Mouse (Mus musculus): ENCODE measurements around the gene Wnk4. TPM values are rescaled to one million over a fixed set of nuclear protein-coding genes. Genes with fewer than 3 reads are reported as not detected.

Wnk4 gene
- polyA plus RNA-seq, 1 experiment from 2014 or later: 6.2 TPM

DNA sequence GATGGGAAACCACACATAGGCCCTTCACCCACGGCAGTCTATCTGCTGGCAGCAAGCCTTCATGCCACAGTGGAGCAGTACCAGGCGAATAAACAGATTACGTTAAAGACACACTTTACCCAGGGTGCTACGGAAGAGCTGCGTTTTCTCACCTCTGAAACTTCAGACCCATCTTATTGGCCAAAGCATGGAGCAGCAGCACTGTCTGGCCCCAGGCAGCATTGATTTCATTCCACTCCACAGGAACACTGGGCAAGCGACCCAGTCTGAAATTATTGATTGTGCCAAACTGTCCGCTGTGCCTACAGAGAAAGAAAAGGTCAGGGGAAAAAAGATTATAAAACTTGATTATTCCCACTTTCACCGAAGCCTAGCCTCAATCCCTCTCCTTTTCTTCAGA is 30.9 kb downstream of the Wnk4 start:
- Histone ChIP-seq H3K27ac (no peak overlapping the region), H3K27me3 (ENCODE audit: low read depth, poor library complexity, severe bottlenecking) (no peaks in the 10 kb centered on the region), H3K4me3 (no peak overlapping the region), H3K4me1 (no peaks in the 10 kb centered on the region), H3K9me3 (replicated peaks) (no peaks in the 10 kb centered on the region), H3K36me3 (peaks cover 98% of the 10 kb centered on the region)
- DNase-seq (ENCODE audit: low spot score): no peak
- 96% methylated on average over 8 of the region's 8 CpGs for WGBS

DNA sequence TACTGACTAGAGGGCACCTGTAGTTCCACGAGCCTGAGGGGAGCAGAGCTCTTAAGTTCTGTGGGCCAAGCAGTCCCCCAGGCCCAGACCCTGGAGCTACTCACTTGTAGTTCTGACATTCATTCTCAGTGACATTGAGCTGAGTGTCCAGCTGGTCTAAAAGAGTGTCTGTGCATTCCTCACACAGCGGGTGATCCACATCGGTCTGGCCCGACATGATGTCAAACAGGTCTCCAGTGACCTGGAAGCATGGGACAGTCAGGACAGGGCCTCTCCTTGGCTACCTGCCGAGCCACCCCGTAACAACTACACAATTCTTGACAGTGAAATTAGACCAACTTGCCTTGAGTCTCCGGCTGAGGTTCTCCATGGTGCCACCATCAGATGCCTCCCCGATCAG is 34.8 kb downstream of the Wnk4 start:
- Histone ChIP-seq H3K27ac (no peak overlapping the region), H3K27me3 (ENCODE audit: low read depth, poor library complexity, severe bottlenecking) (no peaks in the 10 kb centered on the region), H3K36me3 (peaks cover 94% of the 10 kb centered on the region), H3K9me3 (replicated peaks) (no peaks in the 10 kb centered on the region), H3K4me1 (no peaks in the 10 kb centered on the region), H3K4me3 (no peak overlapping the region)
- 96% methylated on average over 8 of the region's 8 CpGs for WGBS
- DNase-seq (ENCODE audit: low spot score): no peak

DNA sequence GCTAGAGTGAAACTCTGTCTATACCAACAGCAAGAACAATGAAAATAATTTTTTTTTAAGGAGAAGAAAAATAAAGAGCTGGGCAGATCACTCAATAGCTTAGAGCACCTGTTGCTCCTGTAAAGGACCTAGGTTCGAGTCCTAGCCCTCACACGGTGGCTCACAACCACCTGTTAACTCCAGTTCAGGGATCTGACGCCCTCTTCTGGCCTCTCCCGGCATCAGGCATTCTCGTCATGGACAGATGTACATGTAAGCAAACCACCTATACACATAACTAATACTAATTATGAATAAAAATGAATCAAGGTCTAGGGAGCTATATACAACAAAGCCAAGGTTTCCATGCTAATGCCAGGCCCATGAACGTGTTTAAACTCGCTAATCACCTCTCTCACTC is 40.5 kb downstream of the Wnk4 start:
- Histone ChIP-seq H3K9me3 (replicated peaks) (no peaks in the 10 kb centered on the region), H3K4me3 (peak overlapping the region; percentile 83), H3K27ac (no peak overlapping the region), H3K36me3 (peaks cover 39% of the 10 kb centered on the region), H3K4me1 (peaks cover 17% of the 10 kb centered on the region), H3K27me3 (ENCODE audit: low read depth, poor library complexity, severe bottlenecking) (no peaks in the 10 kb centered on the region)
- 68% methylated on average over 7 of the region's 7 CpGs for WGBS
- no peak for DNase-seq (ENCODE audit: low spot score)

DNA sequence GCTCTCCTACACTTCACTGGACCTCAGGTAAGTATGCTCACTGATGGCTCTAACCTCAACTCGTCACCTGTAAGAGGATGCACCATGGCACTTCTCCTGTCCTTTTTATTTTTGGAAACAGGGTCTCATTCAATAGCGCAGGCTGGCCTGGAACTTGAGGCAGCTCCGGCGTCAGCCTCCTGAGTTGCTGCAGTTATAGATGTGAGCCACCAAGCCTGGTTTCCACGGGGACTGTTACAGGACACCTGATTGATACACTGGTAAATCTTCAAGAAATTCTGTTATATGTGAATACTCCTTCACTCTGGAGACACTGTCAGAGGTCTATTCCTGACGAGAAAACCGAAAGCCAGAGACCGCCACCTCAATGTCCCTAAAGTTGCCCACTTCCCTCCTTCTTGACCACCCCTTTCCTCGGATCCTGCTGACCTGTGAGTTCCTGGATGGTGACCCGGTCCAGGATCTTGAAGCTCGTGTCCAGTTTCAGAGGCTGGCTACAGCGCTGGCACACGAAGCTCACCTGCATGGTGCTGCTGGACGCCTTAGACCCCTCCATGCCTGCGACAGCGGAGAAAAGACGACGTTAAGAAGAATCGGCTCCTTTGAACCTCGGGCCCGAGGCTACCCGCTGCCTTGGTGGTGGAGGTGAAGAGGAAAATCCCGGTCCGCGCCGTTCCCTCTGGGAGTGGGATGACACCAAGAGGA is 41.1 kb downstream of the Wnk4 start:
- DNase-seq (ENCODE audit: low spot score): no peak
- 13% methylated on average over 26 of the region's 26 CpGs for WGBS

DNA sequence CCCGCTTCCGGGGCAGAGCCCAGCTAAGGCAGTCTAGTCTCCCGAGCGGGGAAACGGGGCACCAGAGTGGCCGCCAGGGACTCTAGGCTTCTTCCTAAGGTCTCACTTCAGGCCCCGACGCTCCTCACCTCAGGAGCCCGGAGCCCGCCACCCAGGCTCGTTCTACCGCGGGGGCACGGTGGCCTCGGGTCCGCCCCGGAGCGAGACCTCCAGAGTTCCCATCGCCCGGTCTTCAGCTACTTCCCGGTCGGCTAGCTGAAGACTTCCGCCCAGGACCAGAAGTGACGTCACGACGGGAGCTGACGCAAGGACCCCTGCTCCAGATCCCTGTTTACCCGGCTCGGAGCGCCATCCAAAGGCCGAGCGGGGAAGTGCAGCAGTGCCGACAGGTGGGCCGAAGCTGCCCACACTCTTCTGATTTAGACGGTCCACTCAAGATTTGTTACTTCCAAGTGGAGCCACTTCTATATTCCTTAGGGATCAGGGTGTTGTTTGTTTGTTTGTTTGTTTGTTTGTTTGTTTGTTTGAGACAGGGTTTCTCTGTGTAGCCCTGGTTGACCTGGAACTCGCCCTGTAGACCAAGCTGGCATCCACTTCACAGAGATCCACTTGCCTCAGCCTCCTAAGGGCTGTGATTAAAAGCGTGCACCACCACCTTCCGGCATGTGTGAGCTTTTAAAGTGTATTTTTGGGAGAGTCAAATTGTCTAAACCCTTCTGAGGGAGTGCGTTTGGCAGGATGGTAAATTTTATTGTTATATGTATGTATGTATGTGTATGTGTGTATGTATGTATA is 41.8 kb downstream of the Wnk4 start, which contains the start of gene Becn1:
Gene Becn1, minus strand, starts transcription at position 283 of the 795 bp plus-strand sequence.
- peak; percentile 99 for DNase-seq (ENCODE audit: low spot score)
- Histone ChIP-seq H3K27ac (peak within 1 kb of the TSS; percentile 84), H3K4me3 (peak within 1 kb of the TSS; percentile 83), H3K9me3 (replicated peaks) (no peaks in the 10 kb centered on the region), H3K4me1 (peaks cover 17% of the 10 kb centered on the region), H3K36me3 (peaks cover 28% of the 10 kb centered on the region), H3K27me3 (ENCODE audit: low read depth, poor library complexity, severe bottlenecking) (no peaks in the 10 kb centered on the region)
- 6% methylated on average over 39 of the region's 39 CpGs for WGBS

More for the DNA sequence above, 41.1 kb downstream of the Wnk4 start:
- no peaks in the 10 kb centered on the region for H3K27me3 ChIP-seq (ENCODE audit: low read depth, poor library complexity, severe bottlenecking)
- peaks cover 34% of the 10 kb centered on the region for H3K36me3 ChIP-seq
- H3K4me3 ChIP-seq: peak overlapping the region; percentile 83
- H3K9me3 ChIP-seq (replicated peaks): no peaks in the 10 kb centered on the region
- H3K27ac ChIP-seq: peak overlapping the region; percentile 84
- peaks cover 17% of the 10 kb centered on the region for H3K4me1 ChIP-seq

DNA sequence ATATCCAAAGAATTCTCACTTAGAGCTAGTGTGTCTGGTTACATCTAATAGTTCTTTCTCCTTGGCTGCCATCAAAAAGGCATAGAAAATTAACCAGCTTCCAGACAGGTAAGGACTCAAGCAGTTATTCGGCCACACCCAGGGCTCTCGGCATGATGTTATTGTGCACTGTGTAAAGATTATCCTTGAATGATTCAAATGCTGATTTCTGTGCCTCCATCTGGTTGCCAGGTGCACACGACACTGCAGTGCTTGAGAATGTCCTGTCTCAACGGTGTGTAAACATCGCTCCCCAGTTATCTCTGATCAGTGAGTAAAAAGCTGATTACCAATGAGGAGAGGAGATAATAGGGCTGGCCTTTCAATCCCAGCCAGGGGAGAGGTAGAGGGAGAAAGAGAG is 47.4 kb downstream of the Wnk4 start:
- no peak overlapping the region for H3K4me3 ChIP-seq
- H3K27me3 ChIP-seq (ENCODE audit: low read depth, poor library complexity, severe bottlenecking): no peaks in the 10 kb centered on the region
- H3K27ac ChIP-seq: no peak overlapping the region
- no peak for DNase-seq (ENCODE audit: low spot score)
- H3K9me3 ChIP-seq (replicated peaks): no peaks in the 10 kb centered on the region
- WGBS: 43% methylated on average over 5 of the region's 5 CpGs
- H3K4me1 ChIP-seq: no peaks in the 10 kb centered on the region
- H3K36me3 ChIP-seq: no peaks in the 10 kb centered on the region

DNA sequence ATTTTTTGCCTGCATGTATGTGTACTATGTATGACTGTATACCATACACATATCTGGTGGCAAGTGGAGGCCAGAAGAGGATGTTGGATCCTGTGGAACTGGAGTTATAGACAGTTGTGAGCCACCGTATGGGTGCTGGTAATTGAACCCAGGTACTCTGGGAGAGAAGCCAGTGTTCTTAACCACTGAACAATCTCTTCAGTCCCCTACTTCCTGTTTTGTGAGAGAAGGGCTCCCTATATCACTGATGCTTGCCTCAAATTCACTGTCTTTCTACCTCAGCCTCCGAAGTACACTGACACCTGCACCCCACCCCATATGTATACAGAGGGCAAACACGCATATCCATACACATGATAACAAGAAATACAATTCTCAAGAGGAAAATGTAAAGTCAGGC is 50.7 kb downstream of the Wnk4 start:
- H3K36me3 ChIP-seq: no peaks in the 10 kb centered on the region
- WGBS: 88% methylated on average over 3 of the region's 3 CpGs
- no peak overlapping the region for H3K27ac ChIP-seq
- no peaks in the 10 kb centered on the region; the same call in none of the 2 replicates for H3K4me1 ChIP-seq
- DNase-seq (ENCODE audit: low spot score): no peak
- H3K4me3 ChIP-seq: no peak overlapping the region
- H3K27me3 ChIP-seq (ENCODE audit: low read depth, poor library complexity, severe bottlenecking): no peaks in the 10 kb centered on the region
- no peaks in the 10 kb centered on the region for H3K9me3 ChIP-seq (replicated peaks)

DNA sequence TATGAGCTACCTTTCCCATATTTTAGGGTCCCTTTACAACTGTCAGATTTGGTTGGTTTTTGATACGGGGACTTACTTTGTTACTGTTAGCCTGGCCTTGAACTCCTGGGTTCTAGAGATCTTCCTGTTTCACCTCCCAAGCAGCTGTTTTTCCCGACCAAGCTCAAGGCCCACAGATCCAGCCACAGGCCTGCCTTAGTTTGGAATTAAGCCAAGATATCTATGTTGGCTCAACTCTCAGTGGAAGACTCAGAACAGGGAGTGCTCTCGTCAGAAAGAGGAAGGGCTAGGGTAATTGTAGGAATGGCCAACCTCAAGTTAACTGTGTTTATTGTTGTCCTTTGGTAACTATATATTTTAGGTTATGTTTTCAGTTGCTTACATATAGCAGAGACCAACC is 51.8 kb downstream of the Wnk4 start:
- WGBS: 78% methylated on average over 3 of the region's 3 CpGs
- Histone ChIP-seq H3K36me3 (no peaks in the 10 kb centered on the region), H3K4me1 (peaks cover 7% of the 10 kb centered on the region), H3K9me3 (replicated peaks) (no peaks in the 10 kb centered on the region), H3K27ac (no peak overlapping the region), H3K27me3 (ENCODE audit: low read depth, poor library complexity, severe bottlenecking) (no peaks in the 10 kb centered on the region), H3K4me3 (no peak overlapping the region)
- DNase-seq (ENCODE audit: low spot score): no peak

DNA sequence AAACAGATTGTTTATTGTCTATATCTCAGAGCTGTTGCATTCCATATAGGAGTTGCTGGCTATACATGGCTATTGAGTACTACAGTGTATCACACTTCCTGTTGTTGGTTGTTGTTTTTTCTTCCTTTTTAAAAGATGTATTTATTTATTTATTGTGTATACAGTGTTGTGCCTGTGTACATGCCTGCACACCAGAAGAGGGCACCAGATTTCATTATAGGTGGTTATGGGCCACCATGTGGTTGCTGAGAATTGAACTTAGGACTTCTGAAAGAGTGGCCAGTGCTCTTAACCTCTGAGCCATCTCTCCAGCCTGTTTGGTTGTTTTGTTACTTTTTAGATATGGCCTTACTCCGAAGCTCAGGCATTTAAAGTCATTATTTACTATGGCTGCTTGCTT is 54.2 kb downstream of the Wnk4 start:
- DNase-seq (ENCODE audit: low spot score): no peak
- Histone ChIP-seq H3K27ac (no peak overlapping the region), H3K27me3 (ENCODE audit: low read depth, poor library complexity, severe bottlenecking) (no peaks in the 10 kb centered on the region), H3K4me1 (peaks cover 17% of the 10 kb centered on the region), H3K36me3 (peaks cover 22% of the 10 kb centered on the region), H3K9me3 (replicated peaks) (no peaks in the 10 kb centered on the region), H3K4me3 (no peak overlapping the region)
- WGBS: 95% methylated on average over 1 of the region's 1 CpGs

DNA sequence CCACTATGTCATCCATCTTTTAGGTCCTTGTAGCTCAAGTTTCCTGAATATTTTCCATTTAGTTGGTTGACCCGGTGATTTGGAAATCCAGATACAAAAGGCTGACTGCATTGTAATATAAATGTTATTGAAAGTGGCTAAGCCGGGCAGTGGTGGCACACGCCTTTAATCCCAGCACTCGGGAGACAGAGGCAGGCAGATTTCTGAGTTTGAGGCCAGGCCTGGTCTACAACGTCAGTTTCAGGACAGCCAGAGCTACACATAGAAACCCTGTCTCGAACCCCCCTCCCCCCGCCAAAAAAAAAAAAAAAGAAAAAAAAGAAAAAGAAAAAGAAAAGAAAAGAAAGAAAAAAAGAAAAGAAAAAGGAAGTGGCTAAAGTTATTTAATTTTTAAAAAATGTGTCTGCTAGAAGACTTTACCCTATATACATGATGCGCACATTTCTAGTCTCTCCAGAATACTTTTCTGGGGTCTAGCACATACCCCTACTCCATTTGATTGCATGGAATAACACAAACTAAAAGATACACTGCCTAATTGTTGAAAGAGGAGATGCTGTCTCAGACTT is 54.8 kb downstream of the Wnk4 start:
- no peak for DNase-seq (ENCODE audit: low spot score)
- Histone ChIP-seq H3K27ac (peak overlapping the region; percentile 91), H3K4me3 (peak overlapping the region; percentile 92), H3K9me3 (replicated peaks) (no peaks in the 10 kb centered on the region), H3K27me3 (ENCODE audit: low read depth, poor library complexity, severe bottlenecking) (no peaks in the 10 kb centered on the region), H3K4me1 (peaks cover 17% of the 10 kb centered on the region), H3K36me3 (peaks cover 28% of the 10 kb centered on the region)
- WGBS: 84% methylated on average over 8 of the region's 8 CpGs

DNA sequence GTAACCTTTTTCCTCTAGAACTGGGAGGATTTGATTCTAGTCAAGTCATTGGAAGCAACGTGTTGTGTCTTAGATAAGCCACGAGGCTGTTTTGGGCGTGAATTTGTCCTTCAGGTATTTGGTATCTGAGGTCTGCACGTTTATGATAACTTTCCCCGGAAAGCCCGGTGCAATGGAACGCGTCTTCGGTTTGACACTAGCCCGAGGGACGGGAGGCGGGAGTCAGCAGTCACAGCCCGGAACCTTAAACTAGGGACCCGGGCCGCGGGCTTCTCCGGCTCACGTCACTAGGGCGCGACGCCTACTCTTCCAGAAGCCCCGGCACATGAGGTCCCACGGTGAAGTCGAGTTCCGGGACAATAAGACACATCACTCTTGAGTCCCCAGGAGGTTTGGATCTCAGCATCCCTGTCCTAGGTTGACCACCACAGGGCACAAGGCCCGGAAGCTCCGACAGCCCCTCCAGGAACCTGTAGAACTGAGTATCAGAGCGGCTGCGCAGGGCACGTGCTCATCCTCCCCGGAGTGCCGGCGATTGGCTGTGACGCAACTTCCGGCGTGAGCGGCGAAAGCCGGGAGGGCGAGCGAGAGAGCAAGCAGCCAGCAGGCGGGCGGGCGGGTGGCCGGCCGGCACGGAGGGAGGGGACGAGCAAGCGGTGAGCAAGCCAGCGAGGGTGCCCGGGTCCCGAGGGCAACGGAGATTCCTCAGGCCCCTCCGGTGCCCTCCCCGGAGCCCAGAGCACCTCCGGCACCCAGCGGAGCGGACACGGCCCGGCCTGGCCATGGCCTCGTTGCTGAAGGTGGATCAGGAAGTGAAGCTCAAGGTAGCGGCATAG is 55.5 kb downstream of the Wnk4 start, which contains the start of gene Psme3:
Gene Psme3, plus strand, starts transcription at position 549 of the 836 bp plus-strand sequence.
- Histone ChIP-seq H3K27ac (peak within 1 kb of the TSS; percentile 91), H3K27me3 (ENCODE audit: low read depth, poor library complexity, severe bottlenecking) (no peaks in the 10 kb centered on the region), H3K36me3 (peaks cover 35% of the 10 kb centered on the region), H3K4me3 (peak within 1 kb of the TSS; percentile 92), H3K4me1 (peaks cover 17% of the 10 kb centered on the region), H3K9me3 (replicated peaks) (no peaks in the 10 kb centered on the region)
- under 1% methylated on average over 62 of the region's 62 CpGs for WGBS
- DNase-seq (ENCODE audit: low spot score): peak; percentile 97

DNA sequence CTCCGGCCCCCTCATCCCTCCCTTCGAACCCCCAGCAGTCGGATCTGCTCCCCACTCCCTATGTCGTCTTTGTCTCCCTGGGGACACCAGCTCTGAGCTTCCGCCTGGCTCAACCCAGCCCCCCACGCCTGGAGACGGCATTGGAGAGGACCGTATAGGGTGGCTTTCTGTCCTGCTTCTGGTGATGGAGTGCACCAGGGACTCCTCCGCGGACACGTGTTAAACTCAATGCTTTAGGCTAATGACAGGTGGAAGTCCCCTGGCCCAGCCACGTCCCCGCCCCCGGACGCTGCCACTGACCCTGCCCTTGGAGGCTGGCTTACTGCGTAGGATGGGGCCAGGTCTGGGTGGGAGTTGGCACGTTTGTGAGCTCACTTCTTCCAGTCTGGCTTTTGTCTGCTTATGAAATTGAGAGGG is 56.1 kb downstream of the Wnk4 start:
- WGBS: under 1% methylated on average over 17 of the region's 17 CpGs
- H3K4me3 ChIP-seq: peak overlapping the region; percentile 92
- H3K36me3 ChIP-seq: peaks cover 41% of the 10 kb centered on the region
- H3K27ac ChIP-seq: peak overlapping the region; percentile 91
- H3K4me1 ChIP-seq: peaks cover 17% of the 10 kb centered on the region
- no peaks in the 10 kb centered on the region for H3K9me3 ChIP-seq (replicated peaks)
- H3K27me3 ChIP-seq (ENCODE audit: low read depth, poor library complexity, severe bottlenecking): no peaks in the 10 kb centered on the region
- DNase-seq (ENCODE audit: low spot score): peak; percentile 44
